Mouse (Mus musculus): ENCODE results near the gene Serpina3m. TPM values are rescaled to one million over a fixed set of nuclear protein-coding genes. Genes with fewer than 3 reads are reported as not detected.
A peak's percentile ranks its signal among the peaks of the same experiment; 100 is the strongest.

Serpina3m gene
- total RNA-seq, 1 experiment = 5.5 TPM

DNA sequence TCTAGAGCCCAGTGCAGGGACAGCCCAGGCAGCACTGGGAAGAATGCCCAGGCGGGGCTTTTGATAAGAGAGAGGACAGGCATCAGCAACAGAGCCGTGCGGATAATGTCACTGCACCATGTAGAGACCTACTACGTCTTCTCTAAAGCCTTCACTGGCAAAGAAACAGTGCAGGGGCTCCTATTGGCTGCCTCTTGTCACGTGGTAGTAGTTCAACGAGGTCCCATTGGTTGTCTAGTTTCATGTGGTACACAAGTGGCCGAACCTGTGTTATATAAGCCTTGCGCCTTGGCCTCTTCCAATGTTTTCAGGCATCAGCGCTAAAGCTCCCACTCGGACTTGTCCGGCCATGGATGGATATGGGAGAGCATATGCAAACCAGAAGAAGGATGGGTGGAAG, 105.4 kb downstream of the Serpina3m start:
- Histone ChIP-seq H3K4me3 (ENCODE audit: insufficient read depth in 1 of 2, low read depth in 1 of 2, low read length in 2 of 2, poor library complexity in 1 of 2, severe bottlenecking in 1 of 2) (no peak overlapping the region), H3K4me1 (ENCODE audit: control insufficient read depth in 2 of 2, insufficient read depth in 2 of 2, low read length in 2 of 2, poor library complexity in 1 of 2) (peaks cover 0 to 4% of the 10 kb centered on the region in 2 experiments; a peak in 1 of 4 replicates), H3K9ac (ENCODE audit: insufficient read depth, low read depth, low read length, poor library complexity, severe bottlenecking) (no peak overlapping the region), H3K27ac (ENCODE audit: insufficient read depth, low read depth, low read length, poor library complexity, severe bottlenecking) (no peak overlapping the region), H3K9me3 (ENCODE audit: control insufficient read depth, insufficient read depth, low read depth, low read length) (no peaks in the 10 kb centered on the region), H3K36me3 (ENCODE audit: control insufficient read depth, insufficient read depth, low read length, poor library complexity, severe bottlenecking) (no peaks in the 10 kb centered on the region)
- in situ Hi-C loops (cut with MboI; ENCODE audit: low sequenced_read_pairs in 2 of 2, unreplicated experiment in 2 of 2) = loop anchor here in 1 of 2 experiments (10.0 kb wide), 1 partner anchor 491 kb away; no protein-coding TSS in a partner anchor
- no peak for DNase-seq (ENCODE audit: low read depth, low spot score)
- no peak for TF ChIP-seq ZC3H11A (IDR thresholded peaks at IDR 0.05; ENCODE audit: borderline replicate concordance, low read depth, low read length)
- TF ChIP-seq MAFK (IDR thresholded peaks at IDR 0.05; ENCODE audit: insufficient read depth, low read depth, low read length) = no peak
- TF ChIP-seq ZNF384 (IDR thresholded peaks at IDR 0.05; ENCODE audit: low read depth, low read length) = no peak
- TF ChIP-seq HCFC1 (IDR thresholded peaks at IDR 0.05; ENCODE audit: borderline replicate concordance, insufficient read depth, low read length) = no peak
- TF ChIP-seq CHD2 (IDR thresholded peaks at IDR 0.05; ENCODE audit: low read depth, low read length) = 0 out of 2 replicates have a peak, but pooled peaks have one; percentile 30

Other genes starting within 250 kb of the Serpina3m start
- not detected in 2 replicates for gene Serpina5, start 237.4 kb upstream of the Serpina3m start, total RNA-seq (2012; rRNA removed)
- gene Serpina3a, start 225.8 kb upstream of the Serpina3m start, total RNA-seq (2012; rRNA removed) = not detected in 2 replicates
- not detected in 2 replicates for gene Serpina3b, start 210.5 kb upstream of the Serpina3m start, total RNA-seq (2012; rRNA removed)
- not detected in 2 replicates for gene Serpina3c, start 184.6 kb upstream of the Serpina3m start, total RNA-seq (2012; rRNA removed)
- not detected in 2 replicates for gene Serpina3f, start 123.9 kb upstream of the Serpina3m start, total RNA-seq (2012; rRNA removed)
- gene Serpina3g, start 102.2 kb upstream of the Serpina3m start, total RNA-seq (2012; rRNA removed) = 0.27 TPM in 1 of 2 replicates, not detected in the other
- gene Serpina3i, start 75.4 kb upstream of the Serpina3m start, total RNA-seq (2012; rRNA removed) = 1.4 and 2.4 TPM in 2 replicates
- gene Serpina3j, start 23.9 kb upstream of the Serpina3m start, total RNA-seq (2012; rRNA removed) = not detected in 2 replicates
- 0.27 TPM in 1 of 2 replicates, not detected in the other for gene Serpina3k, start within 50 bp of the Serpina3m start, total RNA-seq (2012; rRNA removed)
- gene Serpina3n, start 68.2 kb downstream of the Serpina3m start, total RNA-seq (2012; rRNA removed) = 0.16 and 0.58 TPM in 2 replicates
- 0.48 and 0.54 TPM in 2 replicates for gene Gsc, start 134.8 kb downstream of the Serpina3m start, total RNA-seq (2012; rRNA removed)

All from ES-E14 (cell line).